Mouse (Mus musculus): ENCODE results near the gene Atp1b2.

Gene Atp1b2

GRCm38 (mm10) chr11:69579128-69580017 is 26.4 kb downstream of the Atp1b2 start:
- peak; percentile 99 for DNase-seq

- peak; percentile 56 for DNase-seq
These were observed 27.4 kb downstream of the Atp1b2 start for GRCm38 (mm10) chr11:69578301-69578700.

GRCm38 (mm10) chr11:69576307-69576706 is 29.4 kb downstream of the Atp1b2 start:
- DNase-seq, result no peak

GRCm38 (mm10) chr11:69575220-69575619 is 30.5 kb downstream of the Atp1b2 start:
- DNase-seq, result no peak

- no peak for DNase-seq
These were observed 40.6 kb downstream of the Atp1b2 start for GRCm38 (mm10) chr11:69565131-69565530.

- no peak for DNase-seq
These were observed 41.4 kb downstream of the Atp1b2 start for GRCm38 (mm10) chr11:69564391-69564790.

GRCm38 (mm10) chr11:69563373-69563772 is 42.4 kb downstream of the Atp1b2 start:
- no peak for DNase-seq

GRCm38 (mm10) chr11:69560896-69561854 is 44.6 kb downstream of the Atp1b2 start:
- DNase-seq, result no peak

- DNase-seq, result no peak
These were observed 45.6 kb downstream of the Atp1b2 start, which contains the start of gene Efnb3 for GRCm38 (mm10) chr11:69559851-69560765. Gene Efnb3 (minus strand): TSS chr11:69560205.

- no peak for DNase-seq
These were observed 46.6 kb downstream of the Atp1b2 start for GRCm38 (mm10) chr11:69559183-69559582.

- DNase-seq, result no peak
These were observed 47.0 kb downstream of the Atp1b2 start for GRCm38 (mm10) chr11:69558756-69559155.

- no peak for DNase-seq
These were observed 48.3 kb downstream of the Atp1b2 start for GRCm38 (mm10) chr11:69557381-69557958.

GRCm38 (mm10) chr11:69554539-69555140 is 51.1 kb downstream of the Atp1b2 start:
- no peak for DNase-seq

GRCm38 (mm10) chr11:69553341-69553721 is 52.4 kb downstream of the Atp1b2 start:
- DNase-seq, result no peak

GRCm38 (mm10) chr11:69552622-69553340 is 53.0 kb downstream of the Atp1b2 start:
- no peak for DNase-seq

- no peak for DNase-seq
These were observed 54.4 kb downstream of the Atp1b2 start for GRCm38 (mm10) chr11:69551310-69551709.

Data from cerebellum, adult 9-10 months (tissue).